Mouse (Mus musculus) lung, embryonic 14.5 days (tissue): ENCODE results near the gene Pitpnm1. TPM values are rescaled to one million over a fixed set of nuclear protein-coding genes. Genes with fewer than 3 reads are reported as not detected.
A peak's percentile ranks its signal among the peaks of the same experiment; 100 is the strongest.

Source experiments
- ATAC-seq: fragments of 200-750 bp; cut with Nextera tagmentation; 2 replicates; pipeline ENCODE4 v1.8.0; 2017; ENCODE audit warnings: mild to moderate bottlenecking, moderate TSS enrichment, moderate library complexity; ENCODE audit not compliant: insufficient read depth
- DNase-seq: peaks from one replicate; pipeline ENCODE4 v3.0.0-alpha.2; 2015
- H3K27ac ChIP-seq: fragments of 300-500 bp; sonication (generic); 2 replicates; pipeline ENCODE4 v1.5.1; 2014; ENCODE audit warnings: low read depth, mild to moderate bottlenecking, moderate library complexity
- H3K27me3 ChIP-seq: fragments of 300-500 bp; sonication (generic); 2 replicates; pipeline ENCODE4 v1.6.1; 2014; ENCODE audit warnings: low read length, control low read depth; ENCODE audit not compliant: insufficient read depth
- H3K36me3 ChIP-seq: fragments of 300-500 bp; sonication (generic); 2 replicates; pipeline ENCODE4 v1.6.1; 2014; ENCODE audit warnings: control low read depth; ENCODE audit not compliant: insufficient read depth
- H3K4me1 ChIP-seq: fragments of 300-500 bp; sonication (generic); 2 replicates; pipeline ENCODE4 v1.6.1; 2014; ENCODE audit warnings: antibody characterized with exemption, control low read depth; ENCODE audit not compliant: insufficient read depth
- H3K4me2 ChIP-seq: fragments of 300-500 bp; sonication (generic); 2 replicates; pipeline ENCODE4 v1.6.1; 2014; ENCODE audit warnings: mild to moderate bottlenecking
- H3K4me3 ChIP-seq: fragments of 300-500 bp; sonication (generic); 2 replicates; pipeline ENCODE4 v1.5.1; 2014; ENCODE audit warnings: low read depth, low read length
- H3K9ac ChIP-seq: fragments of 300-500 bp; sonication (generic); 2 replicates; pipeline ENCODE4 v1.6.1; 2014
- H3K9me3 ChIP-seq: fragments of 300-500 bp; sonication (generic); 2 replicates; pipeline ENCODE4 v1.6.1; 2016; ENCODE audit warnings: low read depth, low read length, control low read depth
- CTCF ChIP-seq: IDR thresholded peaks from 2 replicates; pipeline ENCODE4 v1.5.1; 2016; ENCODE audit warnings: antibody characterized with exemption, low read depth
- WGBS: fragments of 180-500 bp; shearing (Covaris S2); extraction: QIAGEN DNeasy Blood & Tissue Kit; methylation state at CpG from one replicate; pipeline ENCODE4 v1.1.7; 2014; 5-methylcytosine and 5-hydroxymethylcytosine counted together
- polyA plus RNA-seq: library from polyadenylated mRNA; unstranded; fragments of >200 nt; fragmentation: Nextera tagmentation; extraction: Ambion mirVana; gene quantifications from 2 replicates; pipeline ENCODE4 v1.2.1, GENCODE M21; 2014

Gene Pitpnm1
- polyA plus RNA-seq, 1 experiment from 2014 or later, result 5.5 TPM

DNA sequence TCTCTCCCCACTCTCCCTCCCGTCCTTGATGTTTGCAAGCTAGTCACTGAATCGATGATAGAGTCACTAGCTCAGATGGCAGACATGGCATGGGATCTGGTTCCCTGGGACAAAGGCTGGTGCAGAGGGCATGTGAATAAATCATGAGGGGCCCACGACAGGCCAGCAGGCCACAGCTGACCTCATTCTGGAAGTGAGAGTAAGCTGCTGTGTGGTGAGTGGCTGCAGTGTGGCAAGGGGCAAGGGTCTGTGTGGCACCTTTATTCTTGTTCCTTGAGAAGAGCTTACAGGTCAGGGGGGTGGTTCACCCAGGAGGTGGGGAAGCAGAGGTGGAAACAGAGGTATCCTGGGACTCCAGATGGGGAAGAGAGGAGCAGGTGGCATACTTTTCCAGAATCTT, 18.4 kb upstream of the Pitpnm1 start, which contains the start of gene Cabp2:
TSS of gene Cabp2 (plus strand) at position 185 of the 400 bp plus-strand sequence.
- no peak for TF ChIP-seq CTCF
- H3K27me3 ChIP-seq, result no peaks in the 10 kb centered on the region
- 58% methylated on average over 3 of the region's 3 CpGs for WGBS
- H3K36me3 ChIP-seq, result no peaks in the 10 kb centered on the region
- H3K9ac ChIP-seq, result no peak within 1 kb of the TSS
- no peak within 1 kb of the TSS for H3K27ac ChIP-seq
- H3K9me3 ChIP-seq, result no peaks in the 10 kb centered on the region
- no peak within 1 kb of the TSS for H3K4me2 ChIP-seq
- DNase-seq (no peak), ATAC-seq (no peak)
- H3K4me1 ChIP-seq, result no peaks in the 10 kb centered on the region
- no peak within 1 kb of the TSS for H3K4me3 ChIP-seq

- H3K9ac ChIP-seq, result no peak overlapping the region
- H3K27ac ChIP-seq, result no peak overlapping the region
- WGBS, result 73% methylated on average over 11 of the region's 11 CpGs
- ATAC-seq (no peak), DNase-seq (no peak)
- no peak overlapping the region for H3K4me2 ChIP-seq
- no peaks in the 10 kb centered on the region for H3K27me3 ChIP-seq
- no peaks in the 10 kb centered on the region for H3K4me1 ChIP-seq
- no peak overlapping the region for H3K4me3 ChIP-seq
- no peaks in the 10 kb centered on the region for H3K36me3 ChIP-seq
- no peaks in the 10 kb centered on the region for H3K9me3 ChIP-seq
- TF ChIP-seq CTCF, result no peak
Measured at GRCm38 (mm10) chr19:4082219-4082965, 17.4 kb upstream of the Pitpnm1 start.

GRCm38 (mm10) chr19:4083316-4083715, 16.5 kb upstream of the Pitpnm1 start:
- DNase-seq (no peak), ATAC-seq (no peak)
- 76% methylated on average over 7 of the region's 7 CpGs for WGBS
- no peak for TF ChIP-seq CTCF
- no peak overlapping the region for H3K9ac ChIP-seq
- H3K4me3 ChIP-seq, result no peak overlapping the region
- H3K4me1 ChIP-seq, result no peaks in the 10 kb centered on the region
- H3K4me2 ChIP-seq, result no peak overlapping the region
- H3K9me3 ChIP-seq, result no peaks in the 10 kb centered on the region
- no peaks in the 10 kb centered on the region for H3K36me3 ChIP-seq
- H3K27ac ChIP-seq, result no peak overlapping the region
- H3K27me3 ChIP-seq, result no peaks in the 10 kb centered on the region

GRCm38 (mm10) chr19:4083826-4084225, 16.0 kb upstream of the Pitpnm1 start:
- H3K4me2 ChIP-seq, result no peak overlapping the region
- ATAC-seq, result peak; percentile 31; the same call in 1 of the 2 replicates
- 23% methylated on average over 8 of the region's 8 CpGs for WGBS
- no peaks in the 10 kb centered on the region for H3K9me3 ChIP-seq
- H3K4me1 ChIP-seq, result no peaks in the 10 kb centered on the region
- no peaks in the 10 kb centered on the region for H3K27me3 ChIP-seq
- DNase-seq, result peak; percentile 15
- TF ChIP-seq CTCF, result peak; percentile 41
- H3K4me3 ChIP-seq, result no peak overlapping the region
- no peak overlapping the region for H3K9ac ChIP-seq
- no peak overlapping the region for H3K27ac ChIP-seq
- no peaks in the 10 kb centered on the region for H3K36me3 ChIP-seq

- no peaks in the 10 kb centered on the region for H3K27me3 ChIP-seq
- H3K9me3 ChIP-seq, result no peaks in the 10 kb centered on the region
- no peak for DNase-seq
- no peak for ATAC-seq
- no peak overlapping the region for H3K4me3 ChIP-seq
- no peak overlapping the region for H3K9ac ChIP-seq
- H3K4me2 ChIP-seq, result no peak overlapping the region
- no peaks in the 10 kb centered on the region for H3K4me1 ChIP-seq
- H3K36me3 ChIP-seq, result no peaks in the 10 kb centered on the region
- WGBS, result 75% methylated on average over 1 of the region's 1 CpGs
- no peak overlapping the region for H3K27ac ChIP-seq
- TF ChIP-seq CTCF, result peak; percentile 15; the same call in 1 of the 2 replicates
Measured at GRCm38 (mm10) chr19:4084984-4085383, 14.8 kb upstream of the Pitpnm1 start.

DNA sequence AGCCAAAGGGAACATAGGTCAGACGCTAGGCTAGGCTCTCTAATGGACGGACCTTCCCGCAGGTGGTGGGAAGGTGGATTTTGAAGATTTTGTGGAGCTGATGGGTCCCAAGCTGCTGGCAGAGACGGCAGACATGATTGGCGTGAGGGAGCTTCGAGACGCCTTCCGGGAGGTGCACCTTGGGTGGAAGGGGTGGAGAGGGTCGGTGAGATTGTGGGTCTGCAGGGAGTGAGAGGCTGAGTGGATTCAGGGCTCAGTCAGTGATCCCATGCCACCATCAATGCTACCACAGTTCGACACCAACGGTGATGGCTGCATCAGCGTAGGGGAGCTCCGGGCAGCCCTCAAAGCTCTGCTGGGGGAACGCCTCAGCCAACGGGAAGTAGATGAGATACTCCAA, 13.6 kb upstream of the Pitpnm1 start:
- DNase-seq, result no peak
- Histone ChIP-seq H3K4me3 (no peak overlapping the region), H3K36me3 (no peaks in the 10 kb centered on the region), H3K27ac (no peak overlapping the region), H3K4me2 (no peak overlapping the region), H3K9ac (no peak overlapping the region), H3K9me3 (no peaks in the 10 kb centered on the region), H3K27me3 (no peaks in the 10 kb centered on the region), H3K4me1 (no peaks in the 10 kb centered on the region)
- ATAC-seq, result no peak
- TF ChIP-seq CTCF, result no peak
- WGBS, result 85% methylated on average over 15 of the region's 15 CpGs

DNA sequence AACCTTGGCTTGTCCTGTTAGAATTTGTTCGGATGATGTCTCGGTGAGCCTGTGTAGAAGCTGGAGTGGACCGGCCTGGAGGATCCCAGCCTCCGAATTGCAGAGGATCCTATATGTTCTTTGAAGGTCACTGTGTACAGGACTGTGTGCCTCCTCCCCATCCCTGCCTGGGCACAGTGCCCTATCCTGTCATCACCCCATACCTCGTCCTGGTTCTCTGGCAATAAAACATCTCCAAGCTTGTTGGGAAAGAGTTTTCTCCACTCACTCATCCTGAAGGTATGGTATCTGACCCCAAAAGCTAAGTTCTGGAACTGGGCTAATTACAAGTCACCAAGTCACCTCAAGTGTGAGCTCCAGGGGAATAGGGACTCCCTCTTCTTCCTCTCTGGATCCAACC, 12.7 kb upstream of the Pitpnm1 start:
- WGBS, result 77% methylated on average over 5 of the region's 5 CpGs
- Histone ChIP-seq H3K4me3 (no peak overlapping the region), H3K9ac (no peak overlapping the region), H3K36me3 (no peaks in the 10 kb centered on the region), H3K27me3 (no peaks in the 10 kb centered on the region), H3K27ac (no peak overlapping the region), H3K4me1 (no peaks in the 10 kb centered on the region), H3K9me3 (no peaks in the 10 kb centered on the region), H3K4me2 (no peak overlapping the region)
- DNase-seq, result no peak
- ATAC-seq, result no peak
- no peak for TF ChIP-seq CTCF
